Mouse (Mus musculus) adrenal gland, adult (tissue): ENCODE data around the gene Gm37419.
A peak's percentile ranks its signal among the peaks of the same experiment; 100 is the strongest.

Experiments
- DNase-seq, 2 experiments: peaks; one replicate each; pipeline ENCODE4 v3.0.0; 2022 to 2023; ENCODE audit warnings: low spot score in 1 of 2; ENCODE audit not compliant: inconsistent age in 2 of 2

Gene Gm37419

DNA sequence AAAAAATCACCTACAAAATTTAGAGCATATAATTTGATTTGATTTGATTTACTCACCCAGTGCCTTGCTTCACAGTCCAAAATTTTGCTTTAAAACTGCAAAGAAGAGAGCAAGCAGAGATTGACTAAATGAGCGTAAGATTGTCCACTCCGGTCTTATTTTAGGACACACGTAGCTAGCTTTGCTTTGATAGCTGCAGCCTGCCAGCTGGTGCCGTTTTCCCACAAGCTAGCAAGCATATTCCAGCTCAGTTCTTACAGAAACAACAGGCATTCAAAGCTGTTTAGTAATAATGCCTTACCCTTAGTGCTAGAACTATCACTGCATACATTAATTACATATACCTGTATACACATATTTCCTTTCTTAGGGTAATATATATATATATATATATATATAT, 9.8 kb upstream of the Gm37419 start:
- DNase-seq, result no peak

GRCm38 (mm10) chr16:23979446-23979845, 8.8 kb upstream of the Gm37419 start:
- DNase-seq, result peak in 1 of 2 experiments; percentile 68

DNA sequence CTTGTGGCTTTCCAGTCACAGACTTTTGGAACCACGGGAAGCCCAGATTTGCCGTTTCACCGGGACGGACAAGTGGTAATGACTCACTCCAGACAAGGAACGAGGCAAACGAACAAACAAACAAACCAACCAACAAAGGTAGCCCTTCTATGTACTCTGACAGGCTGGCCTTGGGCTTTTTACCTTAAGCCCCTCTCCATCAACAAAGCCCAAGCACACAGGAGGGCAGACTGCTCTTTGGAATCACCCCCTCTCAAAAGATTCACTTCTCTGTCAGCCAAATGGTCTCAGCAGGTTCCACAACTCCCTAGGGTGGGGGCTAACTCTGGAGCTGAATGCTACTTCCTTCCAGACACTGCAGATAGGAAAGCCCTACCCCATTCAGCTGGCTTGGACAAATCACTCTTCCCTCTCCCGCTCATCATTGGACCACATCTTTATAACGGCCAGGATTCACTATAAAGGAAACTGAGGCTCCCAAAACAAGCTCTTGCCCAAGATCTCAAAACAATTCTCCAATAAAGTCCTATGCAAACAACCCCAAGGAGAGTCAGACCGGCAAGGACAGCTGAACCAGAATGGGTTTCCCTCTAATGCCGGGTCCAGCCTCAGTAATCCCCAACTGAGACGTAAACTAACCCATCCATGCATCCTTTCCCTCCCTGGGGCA, 7.9 kb upstream of the Gm37419 start:
- DNase-seq, result peak in 1 of 2 experiments; percentile 66

GRCm38 (mm10) chr16:23980991-23981720, 7.1 kb upstream of the Gm37419 start:
- peak; percentile 46 to 90 for DNase-seq

DNA sequence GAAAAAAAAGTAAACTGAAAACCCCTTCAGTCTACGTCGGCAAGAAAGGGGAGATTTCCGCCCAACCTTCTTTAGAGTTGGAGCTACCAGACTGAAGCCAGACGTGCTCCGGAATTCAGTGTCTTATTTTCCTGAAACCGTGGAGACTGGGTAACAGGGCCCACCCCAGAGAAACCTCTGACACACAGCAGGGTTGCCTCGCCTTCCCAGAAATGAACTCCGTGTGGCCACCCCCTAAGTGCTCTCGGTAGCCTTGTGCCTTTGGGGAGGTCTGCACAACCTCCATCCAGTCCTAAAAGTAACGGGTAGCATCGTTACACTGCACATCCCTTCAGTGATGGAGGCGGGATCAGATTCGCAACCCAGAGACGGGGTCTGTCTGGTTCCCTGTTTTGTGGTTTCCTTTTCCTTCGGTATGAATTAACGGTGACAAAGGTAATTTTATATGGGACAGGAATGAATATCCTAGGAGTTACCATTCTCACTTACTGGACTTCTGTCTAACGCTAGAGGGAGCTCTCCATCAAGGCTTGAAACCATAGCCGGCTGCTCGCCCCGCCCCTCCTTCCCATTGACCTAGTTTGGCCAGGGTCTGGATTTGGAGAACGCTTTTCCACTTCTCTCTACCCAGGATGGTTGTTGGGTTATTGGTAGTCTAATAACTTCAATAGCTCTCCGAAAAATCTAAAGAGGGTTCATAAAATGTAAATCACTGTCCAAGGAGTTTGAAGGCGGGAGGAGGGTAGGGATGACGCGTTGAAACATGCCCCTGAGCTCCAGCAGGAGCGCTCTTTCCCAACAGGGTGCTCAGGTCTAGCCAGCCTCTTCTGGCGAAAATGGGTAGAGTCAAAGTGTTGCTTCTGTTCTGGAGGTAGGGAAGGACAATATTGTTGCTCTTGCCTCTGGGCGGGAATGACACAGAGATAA, 6.1 kb upstream of the Gm37419 start:
- DNase-seq, result peak; percentile 86 to 97

GRCm38 (mm10) chr16:23982891-23983588, 5.2 kb upstream of the Gm37419 start:
- peak; percentile 89 to 96 for DNase-seq

DNA sequence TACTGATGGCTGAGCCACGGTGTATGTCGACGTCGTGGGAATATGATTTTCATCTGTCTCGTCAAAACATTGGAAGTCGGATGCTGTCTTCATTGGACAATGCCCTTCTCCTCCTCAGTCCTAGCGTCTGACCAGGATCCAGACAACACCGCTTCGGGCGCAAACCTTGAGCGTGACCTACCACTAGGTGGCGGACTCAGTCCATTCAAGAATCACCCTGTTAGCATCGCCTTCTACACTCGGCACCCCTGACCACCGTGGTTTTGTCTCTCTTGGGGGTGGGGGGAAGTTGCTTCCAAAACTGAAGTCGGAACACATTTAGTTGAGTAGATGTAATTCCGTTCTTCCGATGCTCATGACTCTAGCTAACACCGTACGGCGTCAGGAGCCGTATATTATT, 4.1 kb upstream of the Gm37419 start:
- peak; percentile 90 to 98 for DNase-seq

DNA sequence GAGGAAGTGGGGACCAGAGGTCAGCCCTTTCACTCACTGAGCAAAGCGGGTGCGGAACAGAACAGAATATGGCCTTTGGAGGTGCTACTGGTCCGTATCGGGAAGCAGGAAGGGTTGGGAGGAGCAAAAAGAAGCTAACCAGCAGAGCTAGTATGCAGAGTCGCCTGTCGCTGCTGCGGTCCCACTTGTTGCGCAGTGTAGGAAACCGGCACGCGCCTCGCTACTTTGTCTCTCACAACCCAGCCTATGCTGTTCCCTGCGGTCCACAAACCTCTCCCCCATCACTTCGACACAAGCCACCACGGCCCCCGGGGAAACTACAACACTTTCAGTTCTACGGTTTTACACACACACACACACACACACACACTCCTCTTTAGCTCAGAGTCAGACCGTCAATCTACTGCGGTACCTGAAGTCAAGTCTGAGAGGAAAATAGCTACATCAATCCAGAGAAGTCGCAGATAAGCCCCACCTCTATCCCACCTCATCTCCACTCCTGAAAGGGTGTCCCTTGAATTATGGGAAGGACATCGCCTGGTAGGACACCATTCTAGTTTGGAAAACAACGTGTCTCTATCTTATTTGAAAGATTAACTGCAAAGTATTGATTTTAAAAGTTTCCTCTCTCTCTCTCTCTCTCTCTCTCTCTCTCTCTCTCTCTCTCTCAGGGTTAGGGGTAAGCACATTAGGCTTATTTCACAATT, 3.4 kb upstream of the Gm37419 start:
- peak; percentile 72 to 93 for DNase-seq

DNA sequence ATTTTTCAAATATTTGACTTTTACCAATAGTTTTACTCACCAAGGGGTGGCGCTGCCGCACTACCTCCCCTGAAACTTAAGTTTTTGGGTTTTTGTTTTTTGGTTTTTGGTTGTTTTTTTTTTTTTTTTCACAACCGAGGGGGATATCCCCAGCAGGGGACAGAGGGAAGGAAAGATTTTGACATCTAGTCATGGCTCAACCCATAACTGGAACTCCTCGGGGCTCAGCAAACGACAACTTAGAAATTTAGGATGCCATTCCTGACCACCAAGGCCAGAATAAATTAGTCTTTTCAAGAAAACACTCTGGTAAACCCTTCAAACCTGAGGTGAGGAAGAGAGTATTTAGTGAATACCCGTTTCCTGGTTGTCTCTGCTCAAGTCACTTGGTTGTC, 2.8 kb upstream of the Gm37419 start:
- DNase-seq, result peak; percentile 52 to 90

DNA sequence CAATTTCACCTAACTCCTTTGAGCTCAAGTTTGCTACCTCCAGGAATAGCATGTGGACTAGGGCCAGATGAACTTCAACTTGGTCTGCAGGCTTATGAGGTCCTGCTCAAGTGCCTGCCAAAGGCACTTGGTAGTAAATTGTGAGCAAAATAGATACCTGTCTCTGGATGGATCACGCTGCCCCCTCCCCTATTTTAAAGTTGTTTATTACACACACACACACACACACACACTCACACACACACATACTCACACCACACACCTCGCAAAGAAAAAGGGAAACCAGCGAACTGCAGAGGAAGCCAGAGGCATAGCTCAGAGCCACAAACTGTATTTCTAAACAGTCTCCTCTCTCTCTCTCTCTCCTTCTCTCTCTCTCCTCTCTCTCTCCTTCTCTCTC, 2.1 kb upstream of the Gm37419 start:
- peak in 1 of 2 experiments; percentile 83 for DNase-seq

DNA sequence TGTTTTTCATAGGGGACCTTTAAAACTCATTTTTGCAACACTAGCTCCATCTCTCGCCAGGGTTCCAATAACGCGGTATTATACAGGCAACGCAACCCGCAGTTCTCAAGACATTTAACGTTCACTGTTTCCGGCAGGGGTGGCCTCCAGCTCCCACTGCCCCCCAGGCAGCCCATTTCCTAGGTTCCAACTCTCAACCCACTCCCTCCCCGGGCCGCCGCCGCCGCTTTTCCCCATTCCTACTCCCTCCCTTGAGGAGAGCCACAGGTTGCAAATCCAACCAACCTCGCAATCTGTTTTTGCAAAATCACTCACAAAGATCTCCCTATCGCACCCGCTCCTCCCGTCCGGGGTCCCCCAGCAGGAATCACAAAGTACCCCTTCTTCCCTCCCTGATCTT, 1.4 kb upstream of the Gm37419 start:
- DNase-seq, result peak; percentile 55 to 88

- DNase-seq, result peak; percentile 70 to 88
Measured at GRCm38 (mm10) chr16:23987341-23988156, 733 bp upstream of the Gm37419 start.

- DNase-seq, result no peak
Measured at GRCm38 (mm10) chr16:23988157-23988465, 171 bp upstream of the Gm37419 start.

GRCm38 (mm10) chr16:23989209-23990160, 1.2 kb downstream of the Gm37419 start:
- peak; percentile 62 to 86 for DNase-seq

DNA sequence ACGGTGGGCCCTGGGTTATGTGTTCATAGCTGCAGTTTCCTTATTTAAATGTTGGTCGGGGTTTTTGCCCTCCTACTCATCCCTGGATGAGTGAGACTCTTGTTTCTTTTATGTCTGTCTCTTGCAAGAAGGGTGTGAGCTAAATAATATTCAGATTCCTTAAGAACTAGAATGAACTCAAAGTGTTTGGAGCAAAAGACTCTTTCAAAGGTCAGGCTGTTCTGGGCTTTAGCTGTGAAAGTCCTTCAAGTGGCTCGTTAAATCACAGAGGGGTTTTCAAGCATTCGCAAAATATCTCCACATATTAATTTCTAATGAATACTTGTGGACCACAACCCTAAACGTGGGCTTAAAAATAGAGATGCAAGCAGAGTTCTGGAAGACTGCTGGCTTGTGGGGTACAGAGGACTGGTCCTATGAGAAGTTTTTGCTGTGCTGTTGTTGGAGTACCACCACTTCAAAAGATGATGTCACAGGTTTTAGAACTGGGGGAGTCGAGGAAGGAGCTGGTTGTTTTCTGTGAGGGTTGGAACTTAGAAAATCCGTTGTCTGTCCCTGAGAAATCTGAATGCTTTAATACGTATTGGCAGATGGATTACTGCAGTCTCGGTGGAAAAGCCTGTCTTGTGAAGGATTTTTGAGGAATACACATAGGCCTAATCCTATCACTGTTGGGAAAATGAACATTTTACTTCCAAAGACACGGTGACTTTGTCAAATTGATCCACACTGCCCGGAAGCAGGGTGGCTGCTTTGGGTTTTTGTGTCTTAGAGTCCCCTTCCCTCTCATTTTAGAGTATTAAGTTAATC, 2.1 kb downstream of the Gm37419 start:
- peak in 1 of 2 experiments; percentile 74 for DNase-seq

DNA sequence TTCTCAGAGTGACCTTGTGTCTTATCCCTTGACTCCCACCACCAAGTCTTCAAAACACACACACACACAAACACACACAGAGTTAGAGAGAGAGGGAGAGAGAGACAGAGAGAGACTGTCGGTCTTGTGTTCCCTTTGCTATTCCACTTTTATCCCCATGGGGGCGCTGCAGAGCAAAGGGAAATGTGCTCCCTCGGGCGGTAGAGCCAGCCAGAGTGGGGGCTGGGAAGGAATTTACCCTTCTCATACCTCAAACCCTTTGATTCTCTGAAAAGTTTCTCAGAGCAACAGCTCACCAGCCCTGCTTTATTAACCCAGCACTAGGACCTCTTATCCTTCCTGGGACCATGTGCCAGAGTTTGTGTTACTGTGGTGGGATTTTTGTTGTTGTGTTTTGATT, 2.9 kb downstream of the Gm37419 start:
- DNase-seq, result peak; percentile 89 to 97

GRCm38 (mm10) chr16:23991846-23992580, 3.7 kb downstream of the Gm37419 start:
- DNase-seq, result peak in 1 of 2 experiments; percentile 40
